Mouse (Mus musculus) right cerebral cortex, postnatal 4 days (tissue): ENCODE measurements around the gene Gm4871.
A peak's percentile ranks its signal among the peaks of the same experiment; 100 is the strongest.
"Not testable (repeated sequence)": the region's sequence is repeated elsewhere in the genome, so short reads cannot be mapped to it uniquely, and the experiment has no call there.

ENCODE experiments used
- DNase-seq: peaks from one replicate; pipeline ENCODE4 v3.0.0-alpha.2; 2022

The Gm4871 gene

GRCm38 (mm10) chr5:145032391-145032790, at the start of gene Gm4871:
Gene Gm4871, minus strand, starts transcription at chr5:145032754.
- not testable (repeated sequence) for DNase-seq

- no peak for DNase-seq
These were observed 49.5 kb upstream of the Gm4871 start for GRCm38 (mm10) chr5:145081866-145082613.

- no peak for DNase-seq
These were observed 42.5 kb upstream of the Gm4871 start for GRCm38 (mm10) chr5:145075081-145075480.

GRCm38 (mm10) chr5:145071342-145071741, 38.8 kb upstream of the Gm4871 start:
- DNase-seq: no peak

GRCm38 (mm10) chr5:145069707-145070106, 37.2 kb upstream of the Gm4871 start:
- peak; percentile 89 for DNase-seq

- no peak for DNase-seq
These were observed 36.3 kb upstream of the Gm4871 start for GRCm38 (mm10) chr5:145068863-145069262.

- DNase-seq: no peak
These were observed 32.3 kb upstream of the Gm4871 start for GRCm38 (mm10) chr5:145064765-145065340.

- no peak for DNase-seq
These were observed 27.0 kb upstream of the Gm4871 start for GRCm38 (mm10) chr5:145059524-145059923.

GRCm38 (mm10) chr5:145058722-145059121, 26.2 kb upstream of the Gm4871 start:
- no peak for DNase-seq

- DNase-seq: no peak
These were observed 25.4 kb upstream of the Gm4871 start for GRCm38 (mm10) chr5:145057907-145058306.

GRCm38 (mm10) chr5:145054187-145054586, 21.6 kb upstream of the Gm4871 start:
- not testable (repeated sequence) for DNase-seq

- not testable (repeated sequence) for DNase-seq
These were observed 10.1 kb upstream of the Gm4871 start, which contains the start of gene 1700018F24Rik for GRCm38 (mm10) chr5:145042690-145043089. Gene 1700018F24Rik, plus strand, starts transcription at chr5:145042990.

- DNase-seq: peak; percentile 34
These were observed 9.1 kb upstream of the Gm4871 start for GRCm38 (mm10) chr5:145041628-145042027.

GRCm38 (mm10) chr5:145030476-145030875, 2.1 kb downstream of the Gm4871 start:
- DNase-seq: not testable (repeated sequence)

- not testable (repeated sequence) for DNase-seq
These were observed 11.8 kb downstream of the Gm4871 start for GRCm38 (mm10) chr5:145020712-145021111.

- DNase-seq: not testable (repeated sequence)
These were observed 12.3 kb downstream of the Gm4871 start for GRCm38 (mm10) chr5:145020254-145020653.

- not testable (repeated sequence) for DNase-seq
These were observed 15.8 kb downstream of the Gm4871 start for GRCm38 (mm10) chr5:145016761-145017160.

- no peak for DNase-seq
These were observed 18.3 kb downstream of the Gm4871 start for GRCm38 (mm10) chr5:145014278-145014677.

GRCm38 (mm10) chr5:145008878-145009659, 23.5 kb downstream of the Gm4871 start:
- DNase-seq: no peak

- no peak for DNase-seq
These were observed 27.0 kb downstream of the Gm4871 start for GRCm38 (mm10) chr5:145005596-145005995.

GRCm38 (mm10) chr5:145004495-145004894, 28.1 kb downstream of the Gm4871 start:
- no peak for DNase-seq

GRCm38 (mm10) chr5:145003362-145003761, 29.2 kb downstream of the Gm4871 start:
- no peak for DNase-seq

- DNase-seq: no peak
These were observed 34.1 kb downstream of the Gm4871 start for GRCm38 (mm10) chr5:144998491-144998890.
